Mouse (Mus musculus) granulocyte monocyte progenitor cell, adult 5-6 weeks (primary cell): ENCODE results near the gene Ttll1. TPM values are rescaled to one million over a fixed set of nuclear protein-coding genes. Genes with fewer than 3 reads are reported as not detected.

ENCODE experiments used
- ATAC-seq: replicated peaks from 2 replicates; pipeline ENCODE4 v1.8.0; 2016; ENCODE audit warnings: mild to moderate bottlenecking, moderate TSS enrichment, inconsistent platforms; ENCODE audit not compliant: poor library complexity, severe bottlenecking
- total RNA-seq, 2 experiments: library from RNA; stranded (forward) in 1 of 2; stranded (reverse) in 1 of 2; fragments of 200-712, 200-1000 nt in 1 of 2; fragments of >200 nt in 1 of 2; fragmentation: Nextera tagmentation in 1 of 2; gene quantifications; 2 replicates each; pipeline ENCODE4 v1.2.3; 2014 to 2017

The Ttll1 gene
- total RNA-seq, 2 experiments from 2014 or later, result 4.6 to 9.0 TPM

GRCm38 (mm10) chr15:83434692-83435091 is 76.0 kb downstream of the Ttll1 start:
- no peak; the same call in 1 of the 2 replicates for ATAC-seq

Other genes with a start within 250 kb of the Ttll1 start
- 14.9 and 27.9 TPM in 2 replicates for gene Arfgap3, start 160.6 kb downstream of the Ttll1 start, total RNA-seq (2014; fragmentation: Nextera tagmentation)
- 26.0 and 26.6 TPM in 2 replicates for gene Arfgap3, start 160.6 kb downstream of the Ttll1 start, total RNA-seq (2017)
- gene Pacsin2, start 46.3 kb downstream of the Ttll1 start, total RNA-seq (2014; fragmentation: Nextera tagmentation), result 43.3 and 56.8 TPM in 2 replicates
- gene Pacsin2, start 46.3 kb downstream of the Ttll1 start, total RNA-seq (2017), result 65.2 and 91.1 TPM in 2 replicates
- gene Bik, start 16.0 kb upstream of the Ttll1 start, total RNA-seq (2014; fragmentation: Nextera tagmentation), result not detected in 2 replicates
- not detected in 2 replicates for gene Bik, start 16.0 kb upstream of the Ttll1 start, total RNA-seq (2017)
- gene Tspo, start 52.7 kb upstream of the Ttll1 start, total RNA-seq (2014; fragmentation: Nextera tagmentation), result 204 and 312 TPM in 2 replicates
- gene Tspo, start 52.7 kb upstream of the Ttll1 start, total RNA-seq (2017), result 119 and 155 TPM in 2 replicates
- 10.8 and 15.3 TPM in 2 replicates for gene Mcat, start 52.9 kb upstream of the Ttll1 start, total RNA-seq (2014; fragmentation: Nextera tagmentation)
- 14.8 and 21.1 TPM in 2 replicates for gene Mcat, start 52.9 kb upstream of the Ttll1 start, total RNA-seq (2017)
- 15.1 and 23.6 TPM in 2 replicates for gene Ttll12, start 84.3 kb upstream of the Ttll1 start, total RNA-seq (2014; fragmentation: Nextera tagmentation)
- gene Ttll12, start 84.3 kb upstream of the Ttll1 start, total RNA-seq (2017), result 9.7 and 10.1 TPM in 2 replicates
- gene Scube1, start 214.1 kb upstream of the Ttll1 start, total RNA-seq (2014; fragmentation: Nextera tagmentation), result not detected in 2 replicates
- not detected in 2 replicates for gene Scube1, start 214.1 kb upstream of the Ttll1 start, total RNA-seq (2017)